Mouse (Mus musculus): ENCODE measurements at regions not wholly inside any gene's neighbourhood (a gene's known extent, or its start where the extent isn't known, plus 50 kb on each side); places are given as distances from the start of the nearest gene placed in this dataset.

GRCm38 (mm10) chr17:83109792-83110440, 105.2 kb upstream of the Pkdcc start:
- Histone ChIP-seq H3K27ac (replicated peaks; ENCODE audit: low read depth, low read length) (no peak overlapping the region), H3K9ac (ENCODE audit: low read length) (no peak overlapping the region), H3K4me3 (ENCODE audit: low read depth, low read length) (no peak overlapping the region), H3K4me2 (ENCODE audit: low read depth, severe bottlenecking) (no peak overlapping the region), H3K9me3 (ENCODE audit: control insufficient read depth, low read length) (no peaks in the 10 kb centered on the region), H3K4me1 (ENCODE audit: control insufficient read depth, insufficient read depth, low read length) (peaks cover 2% of the 10 kb centered on the region; the same call in 1 of the 2 replicates), H3K27me3 (ENCODE audit: control insufficient read depth, insufficient read depth, low read length) (peaks cover 31% of the 10 kb centered on the region), H3K36me3 (ENCODE audit: control insufficient read depth, insufficient read depth, low read length) (no peaks in the 10 kb centered on the region)
- ATAC-seq (ENCODE audit: insufficient number of reproducible peaks, low FRiP score, low TSS enrichment, low read depth): no peak
- 47% methylated on average over 10 of the region's 10 CpGs for WGBS
- no peak for DNase-seq (ENCODE audit: low spot score)

DNA sequence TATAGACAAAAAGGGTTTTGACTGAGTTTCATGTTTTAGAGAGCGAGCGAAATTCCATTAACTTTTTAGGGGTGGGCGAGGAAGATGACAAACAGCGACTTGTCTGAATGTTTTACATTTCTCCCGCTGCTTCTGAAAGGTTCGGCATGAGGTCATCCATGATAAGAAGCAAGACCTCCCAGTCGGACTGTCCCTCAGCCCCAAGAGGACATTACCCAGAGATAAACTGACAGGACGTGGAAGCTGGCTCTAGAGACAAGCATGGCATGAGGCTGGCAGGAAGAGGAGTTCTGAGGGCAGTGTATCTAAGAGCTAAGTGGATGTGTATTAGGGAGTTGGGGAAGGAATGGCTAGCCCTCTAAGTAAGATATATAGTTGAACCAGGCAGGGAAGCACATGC, 104.5 kb upstream of the Pkdcc start:
- peaks cover 34% of the 10 kb centered on the region for H3K27me3 ChIP-seq (ENCODE audit: control insufficient read depth, insufficient read depth, low read length)
- no peak overlapping the region for H3K9ac ChIP-seq (ENCODE audit: low read length)
- no peak overlapping the region for H3K4me3 ChIP-seq (ENCODE audit: low read depth, low read length)
- DNase-seq (ENCODE audit: low spot score): no peak
- no peaks in the 10 kb centered on the region for H3K9me3 ChIP-seq (ENCODE audit: control insufficient read depth, low read length)
- H3K27ac ChIP-seq (replicated peaks; ENCODE audit: low read depth, low read length): no peak overlapping the region
- no peaks in the 10 kb centered on the region for H3K36me3 ChIP-seq (ENCODE audit: control insufficient read depth, insufficient read depth, low read length)
- ATAC-seq (ENCODE audit: insufficient number of reproducible peaks, low FRiP score, low TSS enrichment, low read depth): no peak
- H3K4me2 ChIP-seq (ENCODE audit: low read depth, severe bottlenecking): no peak overlapping the region
- H3K4me1 ChIP-seq (ENCODE audit: control insufficient read depth, insufficient read depth, low read length): peaks cover 2% of the 10 kb centered on the region; the same call in 1 of the 2 replicates
- 52% methylated on average over 8 of the region's 8 CpGs for WGBS

- Histone ChIP-seq H3K27ac (replicated peaks; ENCODE audit: low read depth, low read length) (no peak overlapping the region), H3K27me3 (ENCODE audit: control insufficient read depth, insufficient read depth, low read length) (peaks cover 20% of the 10 kb centered on the region), H3K9ac (ENCODE audit: low read length) (no peak overlapping the region), H3K4me3 (ENCODE audit: low read depth, low read length) (no peak overlapping the region), H3K9me3 (ENCODE audit: control insufficient read depth, low read length) (no peaks in the 10 kb centered on the region), H3K4me2 (ENCODE audit: low read depth, severe bottlenecking) (no peak overlapping the region), H3K36me3 (ENCODE audit: control insufficient read depth, insufficient read depth, low read length) (no peaks in the 10 kb centered on the region), H3K4me1 (ENCODE audit: control insufficient read depth, insufficient read depth, low read length) (0 out of 2 replicates have a peak, but pooled peaks cover 4% of the 10 kb centered on the region)
- 92% methylated on average over 4 of the region's 4 CpGs for WGBS
- ATAC-seq (ENCODE audit: insufficient number of reproducible peaks, low FRiP score, low TSS enrichment, low read depth) (no peak), DNase-seq (ENCODE audit: low spot score) (no peak)
These were observed 99.9 kb upstream of the Pkdcc start for GRCm38 (mm10) chr17:83115146-83115545.

DNA sequence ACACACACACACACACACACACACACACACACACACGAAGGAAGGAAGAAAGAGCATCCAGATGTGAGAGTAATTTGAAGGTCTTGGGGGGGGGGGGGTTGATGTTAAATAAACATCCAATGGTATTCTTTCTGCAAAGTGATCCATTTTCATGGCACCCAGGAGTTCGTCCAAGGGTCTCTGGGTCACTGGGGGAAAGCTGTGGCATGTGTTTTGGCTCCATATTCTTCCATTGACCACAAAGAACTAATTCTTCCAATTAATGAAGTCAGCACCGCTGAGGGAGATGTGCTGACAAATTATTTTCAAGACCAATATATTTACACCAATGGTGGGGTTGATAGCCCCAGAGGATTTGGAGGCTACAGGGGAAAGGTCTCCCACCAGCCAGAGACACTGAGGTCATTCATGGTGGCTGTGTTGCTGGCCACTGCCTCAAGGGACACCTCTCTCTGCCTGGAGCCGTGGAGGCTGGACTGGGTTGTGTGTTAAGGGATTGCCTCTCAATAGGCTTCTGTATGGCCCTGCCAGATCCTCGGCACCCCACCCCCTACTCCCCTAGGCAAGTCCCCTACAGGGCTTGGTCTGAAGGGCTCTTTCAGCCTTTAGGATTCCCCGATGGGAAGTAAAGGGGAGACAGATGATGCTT, 99.1 kb upstream of the Pkdcc start:
- ATAC-seq (ENCODE audit: insufficient number of reproducible peaks, low FRiP score, low TSS enrichment, low read depth): 0 out of 2 replicates have a peak, but pooled peaks have one; percentile 56
- Histone ChIP-seq H3K4me3 (ENCODE audit: low read depth, low read length) (no peak overlapping the region), H3K9me3 (ENCODE audit: control insufficient read depth, low read length) (no peaks in the 10 kb centered on the region), H3K27ac (replicated peaks; ENCODE audit: low read depth, low read length) (no peak overlapping the region), H3K27me3 (ENCODE audit: control insufficient read depth, insufficient read depth, low read length) (peaks cover 20% of the 10 kb centered on the region), H3K4me1 (ENCODE audit: control insufficient read depth, insufficient read depth, low read length) (0 out of 2 replicates have a peak, but pooled peaks cover 4% of the 10 kb centered on the region), H3K4me2 (ENCODE audit: low read depth, severe bottlenecking) (no peak overlapping the region), H3K36me3 (ENCODE audit: control insufficient read depth, insufficient read depth, low read length) (no peaks in the 10 kb centered on the region), H3K9ac (ENCODE audit: low read length) (no peak overlapping the region)
- DNase-seq (ENCODE audit: low spot score): no peak
- WGBS: 30% methylated on average over 6 of the region's 6 CpGs

DNA sequence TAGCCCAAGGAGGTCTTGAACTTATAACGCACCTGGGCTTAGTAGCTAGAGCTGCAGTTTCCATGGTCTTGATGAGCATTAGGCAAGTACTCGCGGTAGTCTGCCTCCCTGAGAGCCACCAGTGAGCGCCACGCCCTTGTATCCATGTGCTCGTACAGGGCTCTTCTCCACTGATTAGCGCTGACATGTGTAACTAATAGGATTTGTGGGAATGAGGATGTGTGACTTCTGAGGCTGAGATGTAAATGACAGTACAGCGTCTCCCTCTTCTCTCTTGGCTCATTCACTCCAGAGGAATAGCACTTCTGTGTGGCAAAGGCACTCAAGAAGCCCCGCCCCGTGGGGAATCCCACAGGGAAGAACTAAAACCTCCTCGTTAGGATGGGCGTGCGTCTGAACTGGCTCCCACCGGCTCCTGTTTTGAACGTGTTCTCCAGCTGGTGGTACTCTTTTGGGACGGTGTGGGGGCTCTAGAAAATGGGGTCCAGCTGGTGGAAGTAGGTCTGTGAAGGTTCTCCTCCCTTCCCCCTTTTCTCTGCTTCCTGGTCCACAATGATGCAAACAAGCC, 94.3 kb upstream of the Pkdcc start:
- Histone ChIP-seq H3K9me3 (ENCODE audit: control insufficient read depth, low read length) (no peaks in the 10 kb centered on the region), H3K36me3 (ENCODE audit: control insufficient read depth, insufficient read depth, low read length) (no peaks in the 10 kb centered on the region), H3K9ac (ENCODE audit: low read length) (no peak overlapping the region), H3K4me3 (ENCODE audit: low read depth, low read length) (no peak overlapping the region), H3K27me3 (ENCODE audit: control insufficient read depth, insufficient read depth, low read length) (peaks cover 36% of the 10 kb centered on the region), H3K27ac (replicated peaks; ENCODE audit: low read depth, low read length) (no peak overlapping the region), H3K4me1 (ENCODE audit: control insufficient read depth, insufficient read depth, low read length) (peaks cover 24% of the 10 kb centered on the region), H3K4me2 (ENCODE audit: low read depth, severe bottlenecking) (no peak overlapping the region)
- 57% methylated on average over 16 of the region's 16 CpGs for WGBS
- no peak for ATAC-seq (ENCODE audit: insufficient number of reproducible peaks, low FRiP score, low TSS enrichment, low read depth)
- DNase-seq (ENCODE audit: low spot score): no peak

DNA sequence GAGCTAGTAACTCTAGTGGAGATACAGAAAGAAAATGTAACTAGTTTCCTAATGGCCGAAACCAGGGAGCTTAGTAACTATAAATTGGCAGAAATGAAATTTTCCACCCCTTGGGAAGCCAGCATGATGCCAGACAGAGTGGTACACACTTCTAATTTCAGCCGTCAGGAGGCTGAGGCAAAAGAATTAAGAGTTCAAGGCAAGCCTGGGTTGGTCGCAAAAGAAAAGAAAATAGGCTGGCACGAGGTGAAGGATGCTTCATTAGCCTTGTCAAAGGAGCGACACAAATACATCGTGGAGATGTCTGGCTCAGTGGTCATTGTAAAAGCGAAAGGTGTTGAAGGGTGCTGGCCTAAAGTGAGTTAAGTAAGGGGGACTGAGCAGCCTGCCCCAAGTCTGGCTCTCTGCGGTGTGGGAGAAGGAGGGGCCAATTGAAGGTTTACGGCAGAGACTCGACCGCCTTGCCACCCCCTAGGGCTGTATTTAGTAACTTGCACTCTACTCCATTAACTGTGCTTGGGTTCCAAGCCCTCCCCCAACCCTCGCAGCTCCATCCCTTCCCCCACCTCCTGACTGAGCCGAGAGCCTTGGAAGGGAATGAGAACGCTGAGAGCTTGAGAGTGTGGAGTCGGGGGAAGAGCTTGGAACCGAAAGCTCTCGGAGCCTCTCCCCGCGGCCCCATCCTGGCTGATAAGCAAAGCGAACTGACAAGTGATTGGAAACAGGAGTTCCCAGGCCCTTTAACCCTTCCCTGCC, 92.4 kb upstream of the Pkdcc start:
- H3K36me3 ChIP-seq (ENCODE audit: control insufficient read depth, insufficient read depth, low read length): no peaks in the 10 kb centered on the region
- H3K4me3 ChIP-seq (ENCODE audit: low read depth, low read length): peak overlapping the region; percentile 6; the same call in 1 of the 2 replicates
- DNase-seq (ENCODE audit: low spot score): peak; percentile 77
- peaks cover 39% of the 10 kb centered on the region for H3K27me3 ChIP-seq (ENCODE audit: control insufficient read depth, insufficient read depth, low read length)
- no peaks in the 10 kb centered on the region for H3K9me3 ChIP-seq (ENCODE audit: control insufficient read depth, low read length)
- peak overlapping the region; percentile 47; the same call in 1 of the 2 replicates for H3K27ac ChIP-seq (replicated peaks; ENCODE audit: low read depth, low read length)
- H3K9ac ChIP-seq (ENCODE audit: low read length): 0 out of 2 replicates have a peak overlapping the region, but pooled peaks have one; percentile 23
- H3K4me2 ChIP-seq (ENCODE audit: low read depth, severe bottlenecking): peak overlapping the region; percentile 36; the same call in 1 of the 2 replicates
- 5% methylated on average over 20 of the region's 20 CpGs for WGBS
- ATAC-seq (ENCODE audit: insufficient number of reproducible peaks, low FRiP score, low TSS enrichment, low read depth): peak; percentile 76
- peaks cover 27% of the 10 kb centered on the region for H3K4me1 ChIP-seq (ENCODE audit: control insufficient read depth, insufficient read depth, low read length)

GRCm38 (mm10) chr17:83125057-83125456, 90.0 kb upstream of the Pkdcc start:
- no peaks in the 10 kb centered on the region for H3K36me3 ChIP-seq (ENCODE audit: control insufficient read depth, insufficient read depth, low read length)

GRCm38 (mm10) chr17:83127842-83128241, 87.2 kb upstream of the Pkdcc start:
- H3K27ac ChIP-seq (replicated peaks; ENCODE audit: low read depth, low read length): no peak overlapping the region
- peaks cover 33% of the 10 kb centered on the region for H3K4me1 ChIP-seq (ENCODE audit: control insufficient read depth, insufficient read depth, low read length)
- H3K36me3 ChIP-seq (ENCODE audit: control insufficient read depth, insufficient read depth, low read length): no peaks in the 10 kb centered on the region
- no peak overlapping the region for H3K4me2 ChIP-seq (ENCODE audit: low read depth, severe bottlenecking)
- ATAC-seq (ENCODE audit: insufficient number of reproducible peaks, low FRiP score, low TSS enrichment, low read depth) (no peak), DNase-seq (ENCODE audit: low spot score) (no peak)
- H3K27me3 ChIP-seq (ENCODE audit: control insufficient read depth, insufficient read depth, low read length): peaks cover 29% of the 10 kb centered on the region
- no peaks in the 10 kb centered on the region for H3K9me3 ChIP-seq (ENCODE audit: control insufficient read depth, low read length)
- H3K4me3 ChIP-seq (ENCODE audit: low read depth, low read length): no peak overlapping the region
- H3K9ac ChIP-seq (ENCODE audit: low read length): no peak overlapping the region
- WGBS: 39% methylated on average over 6 of the region's 6 CpGs

More at GRCm38 (mm10) chr17:83125057-83125456, 90.0 kb upstream of the Pkdcc start:
- Histone ChIP-seq H3K9ac (ENCODE audit: low read length) (no peak overlapping the region), H3K4me2 (ENCODE audit: low read depth, severe bottlenecking) (no peak overlapping the region), H3K27ac (replicated peaks; ENCODE audit: low read depth, low read length) (no peak overlapping the region; the same call in 1 of the 2 replicates), H3K9me3 (ENCODE audit: control insufficient read depth, low read length) (no peaks in the 10 kb centered on the region), H3K4me1 (ENCODE audit: control insufficient read depth, insufficient read depth, low read length) (peaks cover 29% of the 10 kb centered on the region), H3K4me3 (ENCODE audit: low read depth, low read length) (no peak overlapping the region), H3K27me3 (ENCODE audit: control insufficient read depth, insufficient read depth, low read length) (peaks cover 43% of the 10 kb centered on the region)
- DNase-seq (ENCODE audit: low spot score) (no peak), ATAC-seq (ENCODE audit: insufficient number of reproducible peaks, low FRiP score, low TSS enrichment, low read depth) (no peak)
